Mouse (Mus musculus): ENCODE data around the gene Cabin1. TPM values are rescaled to one million over a fixed set of nuclear protein-coding genes. Genes with fewer than 3 reads are reported as not detected.
A peak's percentile ranks its signal among the peaks of the same experiment; 100 is the strongest.
"Not testable (repeated sequence)": the region's sequence is repeated elsewhere in the genome, so short reads cannot be mapped to it uniquely, and the experiment has no call there.

The Cabin1 gene
- polyA plus RNA-seq, 1 experiment from 2014 or later = 37.7 TPM

GRCm38 (mm10) chr10:75774102-75774501 lies 10.0 kb upstream of the Cabin1 start:
- Histone ChIP-seq H3K9ac (ENCODE audit: low read depth, low read length) (no peak overlapping the region), H3K27ac (ENCODE audit: low read depth, low read length) (no peak overlapping the region), H3K27me3 (ENCODE audit: control insufficient read depth, insufficient read depth, low read length) (no peaks in the 10 kb centered on the region), H3K4me2 (replicated peaks; ENCODE audit: low read depth, low read length) (no peak overlapping the region), H3K4me3 (ENCODE audit: low read length) (no peak overlapping the region), H3K4me1 (ENCODE audit: control insufficient read depth, insufficient read depth, low read length) (0 out of 2 replicates have a peak, but pooled peaks cover 5% of the 10 kb centered on the region), H3K9me3 (ENCODE audit: control insufficient read depth, low read length) (no peaks in the 10 kb centered on the region), H3K36me3 (ENCODE audit: control insufficient read depth, insufficient read depth, low read length) (no peaks in the 10 kb centered on the region)
- ATAC-seq (ENCODE audit: low FRiP score, low TSS enrichment) = no peak
- WGBS = 88% methylated on average over 5 of the region's 5 CpGs

- H3K27ac ChIP-seq (ENCODE audit: low read depth, low read length) = no peak within 1 kb of the TSS
- ATAC-seq (ENCODE audit: low FRiP score, low TSS enrichment) = peak; percentile 96
These were observed 8.9 kb upstream of the Cabin1 start, which contains the start of gene Ddt for GRCm38 (mm10) chr10:75772795-75773664. Gene Ddt (minus strand): TSS chr10:75773414.

GRCm38 (mm10) chr10:75767756-75768155 lies 3.6 kb upstream of the Cabin1 start:
- not testable (repeated sequence) for ATAC-seq (ENCODE audit: low FRiP score, low TSS enrichment); H3K36me3 ChIP-seq (ENCODE audit: control insufficient read depth, insufficient read depth, low read length); H3K27me3 ChIP-seq (ENCODE audit: control insufficient read depth, insufficient read depth, low read length); H3K9ac ChIP-seq (ENCODE audit: low read depth, low read length); H3K4me3 ChIP-seq (ENCODE audit: low read length); H3K27ac ChIP-seq (ENCODE audit: low read depth, low read length); H3K4me2 ChIP-seq (replicated peaks; ENCODE audit: low read depth, low read length); H3K9me3 ChIP-seq (ENCODE audit: control insufficient read depth, low read length)
- H3K4me1 ChIP-seq (ENCODE audit: control insufficient read depth, insufficient read depth, low read length) = 0 out of 2 replicates have a peak, but pooled peaks cover 10% of the 10 kb centered on the region
- 44% methylated on average over 5 of the region's 5 CpGs for WGBS

More at GRCm38 (mm10) chr10:75772795-75773664, 8.9 kb upstream of the Cabin1 start, which contains the start of gene Ddt:
- peak within 1 kb of the TSS; percentile 68 for H3K9ac ChIP-seq (ENCODE audit: low read depth, low read length)
- H3K4me2 ChIP-seq (replicated peaks; ENCODE audit: low read depth, low read length) = peak within 1 kb of the TSS; percentile 96
- 0 out of 2 replicates have a peak, but pooled peaks cover 5% of the 10 kb centered on the region for H3K4me1 ChIP-seq (ENCODE audit: control insufficient read depth, insufficient read depth, low read length)
- no peaks in the 10 kb centered on the region for H3K9me3 ChIP-seq (ENCODE audit: control insufficient read depth, low read length)
- no peaks in the 10 kb centered on the region for H3K36me3 ChIP-seq (ENCODE audit: control insufficient read depth, insufficient read depth, low read length)
- no peaks in the 10 kb centered on the region for H3K27me3 ChIP-seq (ENCODE audit: control insufficient read depth, insufficient read depth, low read length)
- H3K4me3 ChIP-seq (ENCODE audit: low read length) = peak within 1 kb of the TSS; percentile 72
- WGBS = under 1% methylated on average over 44 of the region's 47 CpGs

GRCm38 (mm10) chr10:75766856-75767255 lies 2.7 kb upstream of the Cabin1 start:
- Histone ChIP-seq H3K36me3 (ENCODE audit: control insufficient read depth, insufficient read depth, low read length) (no peaks in the 10 kb centered on the region), H3K9ac (ENCODE audit: low read depth, low read length) (no peak overlapping the region), H3K4me1 (ENCODE audit: control insufficient read depth, insufficient read depth, low read length) (0 out of 2 replicates have a peak, but pooled peaks cover 8% of the 10 kb centered on the region), H3K4me2 (replicated peaks; ENCODE audit: low read depth, low read length) (no peak overlapping the region), H3K27me3 (ENCODE audit: control insufficient read depth, insufficient read depth, low read length) (no peaks in the 10 kb centered on the region), H3K27ac (ENCODE audit: low read depth, low read length) (no peak overlapping the region), H3K9me3 (ENCODE audit: control insufficient read depth, low read length) (no peaks in the 10 kb centered on the region), H3K4me3 (ENCODE audit: low read length) (no peak overlapping the region)
- WGBS = 87% methylated on average over 6 of the region's 6 CpGs
- ATAC-seq (ENCODE audit: low FRiP score, low TSS enrichment) = no peak

- Histone ChIP-seq H3K27ac (ENCODE audit: low read depth, low read length) (no peak overlapping the region), H3K9me3 (ENCODE audit: control insufficient read depth, low read length) (no peaks in the 10 kb centered on the region), H3K4me2 (replicated peaks; ENCODE audit: low read depth, low read length) (peak overlapping the region; percentile 80), H3K36me3 (ENCODE audit: control insufficient read depth, insufficient read depth, low read length) (peaks cover 6% of the 10 kb centered on the region; the same call in 1 of the 2 replicates), H3K4me3 (ENCODE audit: low read length) (peak overlapping the region; percentile 66), H3K27me3 (ENCODE audit: control insufficient read depth, insufficient read depth, low read length) (no peaks in the 10 kb centered on the region), H3K9ac (ENCODE audit: low read depth, low read length) (peak overlapping the region; percentile 70), H3K4me1 (ENCODE audit: control insufficient read depth, insufficient read depth, low read length) (0 out of 2 replicates have a peak, but pooled peaks cover 8% of the 10 kb centered on the region)
- ATAC-seq (ENCODE audit: low FRiP score, low TSS enrichment) = peak; percentile 47
- WGBS = 2% methylated on average over 27 of the region's 27 CpGs
These were observed 655 bp upstream of the Cabin1 start for GRCm38 (mm10) chr10:75764519-75765473.

- H3K4me3 ChIP-seq (ENCODE audit: low read length) = no peak overlapping the region
- H3K36me3 ChIP-seq (ENCODE audit: control insufficient read depth, insufficient read depth, low read length) = peaks cover 8% of the 10 kb centered on the region
- H3K9ac ChIP-seq (ENCODE audit: low read depth, low read length) = no peak overlapping the region
- 0 out of 2 replicates have a peak, but pooled peaks cover 8% of the 10 kb centered on the region for H3K4me1 ChIP-seq (ENCODE audit: control insufficient read depth, insufficient read depth, low read length)
- ATAC-seq (ENCODE audit: low FRiP score, low TSS enrichment) = no peak
- H3K27me3 ChIP-seq (ENCODE audit: control insufficient read depth, insufficient read depth, low read length) = no peaks in the 10 kb centered on the region
- no peak overlapping the region for H3K27ac ChIP-seq (ENCODE audit: low read depth, low read length)
- 96% methylated on average over 3 of the region's 3 CpGs for WGBS
- H3K4me2 ChIP-seq (replicated peaks; ENCODE audit: low read depth, low read length) = no peak overlapping the region
- no peaks in the 10 kb centered on the region for H3K9me3 ChIP-seq (ENCODE audit: control insufficient read depth, low read length)
These were observed 1.7 kb downstream of the Cabin1 start for GRCm38 (mm10) chr10:75762413-75762812.

GRCm38 (mm10) chr10:75760311-75760710 lies 3.8 kb downstream of the Cabin1 start:
- H3K27ac ChIP-seq (ENCODE audit: low read depth, low read length) = no peak overlapping the region
- no peaks in the 10 kb centered on the region for H3K9me3 ChIP-seq (ENCODE audit: control insufficient read depth, low read length)
- peaks cover 14% of the 10 kb centered on the region for H3K36me3 ChIP-seq (ENCODE audit: control insufficient read depth, insufficient read depth, low read length)
- ATAC-seq (ENCODE audit: low FRiP score, low TSS enrichment) = no peak
- 96% methylated on average over 3 of the region's 3 CpGs for WGBS
- H3K4me2 ChIP-seq (replicated peaks; ENCODE audit: low read depth, low read length) = no peak overlapping the region
- 0 out of 2 replicates have a peak, but pooled peaks cover 8% of the 10 kb centered on the region for H3K4me1 ChIP-seq (ENCODE audit: control insufficient read depth, insufficient read depth, low read length)
- H3K27me3 ChIP-seq (ENCODE audit: control insufficient read depth, insufficient read depth, low read length) = no peaks in the 10 kb centered on the region
- no peak overlapping the region for H3K4me3 ChIP-seq (ENCODE audit: low read length)
- no peak overlapping the region for H3K9ac ChIP-seq (ENCODE audit: low read depth, low read length)

GRCm38 (mm10) chr10:75756719-75757118 lies 7.4 kb downstream of the Cabin1 start:
- Histone ChIP-seq H3K4me1 (ENCODE audit: control insufficient read depth, insufficient read depth, low read length) (no peaks in the 10 kb centered on the region), H3K9me3 (ENCODE audit: control insufficient read depth, low read length) (no peaks in the 10 kb centered on the region)
- 95% methylated on average over 11 of the region's 11 CpGs for WGBS

More at GRCm38 (mm10) chr10:75756719-75757118, 7.4 kb downstream of the Cabin1 start:
- H3K4me2 ChIP-seq (replicated peaks; ENCODE audit: low read depth, low read length) = no peak overlapping the region
- H3K4me3 ChIP-seq (ENCODE audit: low read length) = no peak overlapping the region
- H3K27me3 ChIP-seq (ENCODE audit: control insufficient read depth, insufficient read depth, low read length) = no peaks in the 10 kb centered on the region
- peaks cover 48% of the 10 kb centered on the region for H3K36me3 ChIP-seq (ENCODE audit: control insufficient read depth, insufficient read depth, low read length)
- no peak overlapping the region for H3K9ac ChIP-seq (ENCODE audit: low read depth, low read length)
- no peak for ATAC-seq (ENCODE audit: low FRiP score, low TSS enrichment)
- H3K27ac ChIP-seq (ENCODE audit: low read depth, low read length) = no peak overlapping the region

Measured in kidney, embryonic 14.5 days (tissue).